Mouse (Mus musculus) heart, adult 18-20 months (tissue): ENCODE data around the gene Wwox. TPM values are rescaled to one million over a fixed set of nuclear protein-coding genes. Genes with fewer than 3 reads are reported as not detected.

Experiments used
- DNase-seq, 2 experiments: peaks; one replicate each; pipeline ENCODE4 v3.0.0; 2021 to 2022; ENCODE audit warnings: mixed read lengths in 1 of 2
- total RNA-seq, 2 experiments: library from RNA; stranded (reverse); gene quantifications; 2 replicates each; pipeline ENCODE4 v1.2.3; 2021

The Wwox gene
- total RNA-seq, 2 experiments from 2014 or later = 3.8 to 5.3 TPM

DNA sequence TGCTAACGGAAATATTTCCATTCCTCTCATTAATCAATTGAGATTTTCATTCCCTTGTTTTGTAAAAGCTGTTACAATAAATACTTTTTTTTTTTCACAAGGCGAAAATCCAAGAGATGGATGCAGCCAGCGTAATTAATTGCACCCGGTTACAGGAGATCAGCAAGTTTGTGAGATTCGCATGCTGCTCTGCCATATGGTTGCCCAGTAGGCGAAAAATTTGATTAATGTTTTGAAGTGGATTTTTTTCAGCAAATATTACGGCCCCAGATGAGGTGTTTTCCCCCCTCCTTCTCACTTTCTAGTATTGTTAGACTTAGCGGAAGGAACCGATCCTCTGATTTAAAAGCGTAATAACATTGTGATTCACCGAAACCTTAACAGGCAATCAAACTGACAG is 160.7 kb downstream of the Wwox start:
- no peak for DNase-seq

DNA sequence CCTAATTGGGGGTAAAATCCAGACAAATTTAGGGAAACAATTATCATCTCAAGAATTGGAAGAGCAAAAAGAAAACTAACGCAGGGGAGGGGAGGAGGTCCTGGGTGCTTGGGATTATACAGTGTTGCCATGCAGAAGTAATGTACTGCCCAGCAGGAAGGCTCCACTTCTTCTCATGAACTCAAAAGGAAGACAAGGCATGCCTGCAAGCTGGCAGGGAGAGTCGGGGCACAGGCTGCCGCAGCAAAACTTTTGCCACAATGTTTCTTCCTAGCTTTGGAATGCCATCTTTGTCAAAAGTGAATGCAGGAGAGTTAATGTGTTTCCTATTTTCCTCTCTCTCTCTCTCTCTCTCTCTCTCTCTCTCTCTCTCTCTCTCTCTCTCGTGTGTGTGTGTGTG is 163.6 kb downstream of the Wwox start:
- no peak for DNase-seq

GRCm38 (mm10) chr8:114603561-114603960 is 164.1 kb downstream of the Wwox start:
- peak in 1 of 2 experiments; percentile 14 for DNase-seq

GRCm38 (mm10) chr8:114604315-114604714 is 164.9 kb downstream of the Wwox start:
- DNase-seq = no peak

GRCm38 (mm10) chr8:114605651-114606050 is 166.2 kb downstream of the Wwox start:
- no peak for DNase-seq

DNA sequence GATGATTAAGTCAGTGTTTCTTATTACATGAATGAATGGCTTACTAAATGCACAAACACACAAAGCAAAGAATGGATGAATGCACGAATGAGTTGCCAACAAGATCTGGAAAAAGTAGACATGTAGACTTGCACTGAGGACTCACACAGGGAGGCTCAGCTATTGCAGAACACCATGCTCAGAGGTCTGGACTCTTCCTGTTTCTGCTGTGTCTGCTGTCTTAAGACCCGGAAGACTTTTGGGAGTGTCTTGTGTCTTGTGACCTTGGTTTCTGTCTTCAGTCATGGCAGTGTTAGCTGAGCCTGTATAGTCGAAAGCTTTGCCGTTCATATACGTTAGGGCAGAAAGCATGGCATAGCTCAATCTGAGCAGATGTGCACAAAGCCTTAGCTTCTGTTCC is 169.9 kb downstream of the Wwox start:
- DNase-seq = no peak

DNA sequence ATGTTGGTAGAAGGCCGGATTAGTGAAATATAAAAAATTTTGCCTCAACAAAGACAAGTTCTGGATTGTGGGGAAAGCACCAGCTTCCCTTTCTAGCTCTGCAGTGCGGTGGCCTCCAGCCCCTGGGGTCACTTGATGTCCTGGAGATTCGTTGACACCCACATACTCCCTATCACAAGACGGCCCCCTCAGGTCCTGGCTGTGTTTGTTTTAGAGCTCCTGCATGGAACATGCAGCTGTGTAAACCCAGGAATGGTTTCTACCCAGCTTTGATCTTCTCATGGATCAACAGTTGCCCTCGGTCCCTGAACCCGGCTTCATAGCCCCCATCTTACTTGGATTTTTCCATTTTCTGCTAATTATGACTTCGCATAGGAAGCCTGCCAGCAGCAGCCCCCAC is 171.6 kb downstream of the Wwox start:
- DNase-seq = no peak

DNA sequence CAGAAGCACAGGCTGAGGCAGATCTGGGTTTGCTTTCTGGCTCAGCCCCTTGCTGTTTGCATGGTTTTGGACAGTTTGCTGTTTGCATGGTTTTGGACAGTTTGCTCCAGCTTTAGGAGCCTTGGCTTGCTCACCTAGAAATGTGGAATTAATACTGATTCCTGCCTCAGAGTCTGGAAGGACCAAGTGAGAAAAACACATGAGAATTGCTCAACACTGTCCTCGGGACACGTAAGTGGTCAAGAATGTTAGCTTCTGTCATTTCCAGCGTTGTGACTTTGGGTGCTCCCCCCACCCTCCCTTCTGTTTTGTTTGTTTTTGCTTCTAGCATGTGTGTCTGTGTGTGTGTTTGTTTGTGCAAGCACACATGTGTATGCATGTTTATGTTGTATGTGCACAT is 172.6 kb downstream of the Wwox start:
- peak in 1 of 2 experiments; percentile 44 for DNase-seq

GRCm38 (mm10) chr8:114615413-114615812 is 176.0 kb downstream of the Wwox start:
- no peak for DNase-seq

GRCm38 (mm10) chr8:114615908-114616307 is 176.5 kb downstream of the Wwox start:
- no peak for DNase-seq

- DNase-seq = no peak
These were observed 179.6 kb downstream of the Wwox start for GRCm38 (mm10) chr8:114618908-114619508.

DNA sequence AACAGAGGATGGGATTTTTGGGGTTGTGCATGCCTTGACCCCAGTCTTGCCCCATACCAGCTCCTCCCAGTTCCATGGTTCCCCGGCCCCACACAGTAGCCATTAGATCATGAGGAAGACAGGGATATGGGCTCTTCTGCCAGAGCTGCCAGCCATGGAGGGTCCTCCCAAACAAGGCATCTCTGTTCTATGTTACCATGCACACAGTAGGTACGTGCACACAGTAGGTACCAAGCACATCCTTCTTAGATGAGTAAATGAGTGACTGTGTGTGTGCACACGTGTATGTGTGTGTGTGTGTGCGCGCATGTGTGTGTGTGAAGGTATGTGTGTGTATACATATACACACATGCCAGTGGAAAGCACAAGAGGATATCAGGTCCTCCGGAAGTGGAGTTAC is 185.9 kb downstream of the Wwox start:
- no peak for DNase-seq

DNA sequence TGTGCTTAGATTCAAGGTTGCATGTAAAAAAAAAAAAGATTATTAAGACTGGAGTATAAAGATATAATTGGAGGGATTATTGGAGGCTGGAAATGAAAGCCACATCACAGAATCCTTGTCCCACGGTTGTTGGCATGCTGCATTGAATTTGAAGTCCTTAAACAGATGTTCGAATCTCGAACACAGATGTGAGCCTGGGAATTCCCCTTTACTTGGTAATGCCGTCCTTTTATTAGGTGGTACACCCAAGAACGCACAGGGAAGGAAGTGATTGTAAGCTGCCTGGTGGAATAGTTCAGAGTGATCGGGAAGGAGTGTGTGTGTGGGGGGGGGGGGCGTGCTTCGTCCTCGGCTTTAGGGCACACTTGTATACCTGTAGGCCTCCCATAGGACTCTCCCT is 187.4 kb downstream of the Wwox start:
- DNase-seq = no peak

DNA sequence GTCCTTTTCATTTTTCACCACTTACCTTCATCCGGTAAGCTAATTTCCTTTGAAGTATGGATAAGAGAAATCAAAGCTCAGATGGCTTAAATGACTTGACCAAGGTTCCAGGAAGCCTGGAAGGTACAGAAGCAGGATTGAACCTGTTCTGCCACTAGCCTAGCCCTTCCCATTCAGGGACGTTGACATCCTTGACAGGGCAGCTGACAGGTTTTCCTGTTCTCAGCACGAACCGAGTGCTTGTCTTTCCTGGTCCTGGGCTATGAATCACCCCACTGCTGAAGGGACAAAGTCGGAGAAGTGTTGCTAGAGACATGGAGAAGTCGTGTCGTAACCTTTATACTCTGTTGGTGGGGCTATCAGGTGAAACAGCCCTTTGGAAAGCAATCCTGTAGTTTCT is 190.3 kb downstream of the Wwox start:
- DNase-seq = no peak

DNA sequence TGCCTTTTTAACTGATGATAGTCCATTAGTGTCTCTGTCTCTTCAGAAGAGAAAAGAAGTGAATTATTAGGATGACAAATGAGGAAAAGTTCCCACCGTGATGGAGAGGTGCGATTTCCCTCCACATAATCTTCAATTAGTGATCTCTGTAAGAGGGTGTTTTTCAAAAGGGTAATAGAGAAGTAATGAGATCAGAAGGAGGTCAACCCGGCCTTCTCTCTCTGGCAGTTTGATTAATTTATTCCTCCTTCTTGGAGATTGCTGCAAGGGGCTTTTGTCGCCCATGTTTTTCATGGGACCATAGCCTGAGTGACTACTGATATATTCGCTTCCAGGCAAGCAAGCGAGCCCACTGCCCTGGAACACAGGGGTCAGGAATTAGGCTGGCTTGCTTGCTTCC is 191.6 kb downstream of the Wwox start:
- DNase-seq = no peak

GRCm38 (mm10) chr8:114634151-114634550 is 194.7 kb downstream of the Wwox start:
- DNase-seq = peak in 1 of 2 experiments; percentile 8

- no peak for DNase-seq
These were observed 195.4 kb downstream of the Wwox start for GRCm38 (mm10) chr8:114634669-114635410.

DNA sequence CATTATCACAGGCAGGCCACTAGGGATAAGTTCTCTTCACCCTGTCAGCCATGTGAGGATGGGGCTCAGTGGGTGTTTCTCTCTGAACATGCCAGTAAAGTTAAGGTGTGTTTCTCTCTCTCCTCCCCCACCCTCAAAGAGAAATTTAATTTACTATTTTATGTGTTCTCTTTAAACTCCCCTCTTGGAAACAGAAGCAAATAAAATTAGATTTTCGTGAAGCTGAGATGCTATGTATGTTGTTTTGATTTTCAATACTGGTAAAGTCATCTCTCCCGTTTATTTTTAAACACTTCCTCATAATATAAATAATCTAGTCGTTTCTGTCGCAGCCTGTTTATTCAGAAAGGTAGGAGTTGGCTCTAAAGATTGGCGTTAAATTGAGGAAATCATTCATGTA is 196.9 kb downstream of the Wwox start:
- no peak for DNase-seq

DNA sequence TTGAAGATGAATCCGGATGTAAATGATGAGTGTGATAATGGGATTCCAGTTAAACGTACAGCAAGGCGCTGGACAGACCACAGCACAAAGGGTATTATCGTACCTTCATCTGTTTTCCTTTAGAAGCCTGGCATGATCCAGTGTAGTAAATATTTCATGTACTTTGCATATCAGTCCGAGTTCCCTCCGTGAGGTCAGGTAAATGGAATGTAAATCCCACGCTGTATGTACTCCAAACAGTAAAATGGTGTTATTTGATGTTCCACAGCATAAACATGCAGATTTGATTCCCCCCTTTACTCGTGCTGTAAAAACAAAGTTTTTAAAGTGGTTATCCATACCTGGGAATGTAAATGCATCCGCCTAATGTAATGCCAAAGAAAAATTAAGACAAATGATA is 202.4 kb downstream of the Wwox start:
- no peak for DNase-seq

DNA sequence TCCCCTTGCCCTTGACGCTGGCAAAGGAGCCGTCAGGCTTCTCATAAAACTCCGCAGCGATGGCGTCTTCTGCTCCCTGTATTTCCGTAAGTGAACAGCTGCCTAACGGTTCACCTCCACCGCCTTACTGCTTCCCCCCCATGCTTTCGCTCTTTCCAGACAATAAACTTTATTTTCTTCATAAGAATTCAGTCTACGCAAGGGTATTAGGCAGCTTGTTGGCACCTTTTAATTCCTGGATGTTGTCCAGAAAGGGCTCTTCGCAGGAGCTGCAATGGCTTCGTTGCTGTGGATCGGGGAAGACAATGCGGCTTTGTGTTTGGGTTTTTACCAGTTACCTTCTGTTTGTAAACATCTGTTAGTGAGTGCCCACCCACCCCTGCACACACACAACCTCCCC is 211.3 kb downstream of the Wwox start:
- no peak for DNase-seq

DNA sequence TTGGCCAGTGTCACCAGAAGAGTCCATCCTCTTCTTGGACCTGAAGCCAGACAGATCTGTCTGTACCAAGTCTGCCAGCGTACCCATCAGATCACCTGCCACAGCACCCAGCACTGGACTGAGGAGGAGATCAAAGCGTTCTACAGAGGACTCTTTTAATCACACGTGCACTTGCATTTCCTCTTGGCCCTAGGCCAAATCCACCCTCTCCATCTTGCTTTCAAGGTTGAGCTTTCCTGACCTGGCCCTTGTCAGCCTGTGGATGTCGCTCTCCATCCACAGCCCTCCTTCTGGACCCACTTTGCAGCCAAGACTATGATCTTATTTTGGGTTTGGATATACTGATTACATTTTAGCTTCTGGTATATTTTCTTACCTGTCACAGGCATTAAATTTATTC is 218.3 kb downstream of the Wwox start:
- no peak for DNase-seq

- no peak for DNase-seq
These were observed 219.0 kb downstream of the Wwox start for GRCm38 (mm10) chr8:114658475-114658874.

- no peak for DNase-seq
These were observed 223.6 kb downstream of the Wwox start for GRCm38 (mm10) chr8:114663053-114663452.

DNA sequence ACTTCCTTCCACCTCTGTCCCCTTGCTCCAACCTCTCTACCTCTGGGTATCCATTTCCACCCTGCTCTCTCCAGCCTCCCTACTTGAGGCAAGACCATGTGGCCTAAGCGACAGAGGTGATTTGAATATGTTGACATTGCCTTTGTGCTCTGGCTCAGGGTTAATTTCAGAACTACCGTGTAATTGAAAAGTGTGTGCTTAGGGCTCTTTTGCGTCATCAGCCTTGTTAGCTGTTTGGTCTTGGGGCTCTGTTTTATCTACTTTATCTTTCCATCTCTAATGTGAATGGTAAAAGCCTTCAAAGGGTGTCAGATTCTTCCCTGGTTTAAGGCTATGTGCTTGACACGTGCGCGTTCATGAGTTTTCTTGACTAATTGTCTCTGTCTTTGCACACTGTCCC is 226.1 kb downstream of the Wwox start:
- no peak for DNase-seq
